ENCODE assay signal across 13 mouse cellular contexts in the genomic region with DNA sequence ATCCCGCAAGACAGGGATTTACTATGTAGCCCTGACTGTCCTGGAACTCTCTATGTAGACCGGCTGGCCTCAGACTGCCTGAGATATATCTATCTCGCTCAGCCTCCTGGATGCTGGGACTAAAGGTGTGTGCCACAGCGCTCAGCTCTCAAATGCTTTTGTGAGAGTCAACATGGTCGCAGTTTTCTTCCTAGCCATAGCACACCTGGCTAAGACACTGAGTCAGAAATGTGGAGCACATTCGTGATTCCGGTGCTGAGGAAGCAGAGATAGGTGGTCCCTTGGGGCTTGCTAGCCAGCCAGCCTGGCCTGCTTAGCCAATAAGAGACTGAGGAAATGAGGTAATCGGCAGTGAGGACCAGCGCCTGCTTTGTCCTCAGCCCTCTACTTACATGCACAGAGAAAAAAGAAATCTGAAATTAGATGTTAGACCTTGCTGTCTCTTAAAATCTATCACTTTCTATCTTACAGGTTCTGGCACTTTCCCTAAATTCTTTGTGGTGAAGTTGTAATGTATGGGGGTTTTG. TPM values are rescaled to one million over a fixed set of nuclear protein-coding genes. Genes with fewer than 3 reads are reported as not detected.
A peak's percentile ranks its signal among the peaks of the same experiment; 100 is the strongest.
DNase-seq lines count a peak whose midpoint lies in the region; ATAC-seq and TF ChIP-seq lines count a peak whose summit lies in the region.
"Had no signal": no experiment of that assay in that cellular context is flagged by ENCODE, and none has a peak within 500 bp of the region (broad histone marks: within the 10 kb centered on the region; RNA-seq: fewer than 3 reads in every experiment).

No protein-coding gene starts in this region.

- 0 out of 2 replicates have a peak, but pooled peaks cover 5% of the 10 kb centered on the region for H3K36me3 ChIP-seq in forebrain, embryonic 12.5 days (replicated peaks)
- peaks cover 8% of the 10 kb centered on the region; the same call in 1 of the 2 replicates for H3K36me3 ChIP-seq in forebrain, embryonic 13.5 days (ENCODE audit: poor library complexity, severe bottlenecking)
- peaks cover 20% of the 10 kb centered on the region for H3K36me3 ChIP-seq in limb, embryonic 10.5 days
- H3K36me3 ChIP-seq in kidney, adult 2 months (ENCODE audit: control insufficient read depth, insufficient read depth, low read length): no peaks in the 10 kb centered on the region
- 0 out of 2 replicates have a peak, but pooled peaks cover 4% of the 10 kb centered on the region for H3K36me3 ChIP-seq in intestine, embryonic 15.5 days
- H3K36me3 ChIP-seq: neural tube, embryonic 12.5 days had no signal

- TF ChIP-seq POLR2A in kidney, adult 2 months (IDR thresholded peaks at IDR 0.05; ENCODE audit: low read depth, low read length): no peak

- WGBS in forebrain, embryonic 12.5 days: 76% methylated on average over 9 of the region's 9 CpGs
- WGBS in forebrain, embryonic 13.5 days: 81% methylated on average over 9 of the region's 9 CpGs
- 79% methylated on average over 9 of the region's 9 CpGs for WGBS in limb, embryonic 10.5 days
- WGBS in kidney, adult 2 months: 78% methylated on average over 9 of the region's 9 CpGs
- WGBS in intestine, embryonic 15.5 days: 70% methylated on average over 9 of the region's 9 CpGs

- H3K4me1 ChIP-seq in forebrain, embryonic 12.5 days: peaks cover 11% of the 10 kb centered on the region
- peaks cover 8% of the 10 kb centered on the region; the same call in 1 of the 2 replicates for H3K4me1 ChIP-seq in forebrain, embryonic 13.5 days
- peaks cover 20% of the 10 kb centered on the region for H3K4me1 ChIP-seq in limb, embryonic 10.5 days
- H3K4me1 ChIP-seq in kidney, adult 2 months (ENCODE audit: control insufficient read depth, insufficient read depth, low read length): peaks cover 2% of the 10 kb centered on the region; the same call in 1 of the 2 replicates
- H3K4me1 ChIP-seq in intestine, embryonic 15.5 days (replicated peaks): no peaks in the 10 kb centered on the region
- H3K4me1 ChIP-seq: embryonic facial prominence, embryonic 13.5 days had no signal

- H3K9me3 ChIP-seq in forebrain, embryonic 12.5 days: no peaks in the 10 kb centered on the region
- H3K9me3 ChIP-seq in forebrain, embryonic 13.5 days (replicated peaks): no peaks in the 10 kb centered on the region
- H3K9me3 ChIP-seq in limb, embryonic 10.5 days (replicated peaks): no peaks in the 10 kb centered on the region
- no peaks in the 10 kb centered on the region for H3K9me3 ChIP-seq in intestine, embryonic 15.5 days
- H3K9me3 ChIP-seq: embryonic facial prominence, embryonic 13.5 days; neural tube, embryonic 12.5 days had no signal

- TF ChIP-seq CTCF in kidney, adult 2 months (conservative IDR thresholded peaks at IDR 0.05; ENCODE audit: insufficient read depth, insufficient read length, low read depth, low read length): no peak

- ATAC-seq in forebrain, embryonic 12.5 days (ENCODE audit: low FRiP score): no peak; the same call in 1 of the 2 replicates
- ATAC-seq in forebrain, embryonic 13.5 days: no peak
- ATAC-seq in intestine, embryonic 15.5 days: no peak

- no peaks in the 10 kb centered on the region for H3K27me3 ChIP-seq in forebrain, embryonic 12.5 days
- H3K27me3 ChIP-seq in forebrain, embryonic 13.5 days: no peaks in the 10 kb centered on the region
- no peaks in the 10 kb centered on the region for H3K27me3 ChIP-seq in limb, embryonic 10.5 days (ENCODE audit: low read depth, poor library complexity, severe bottlenecking)
- no peaks in the 10 kb centered on the region for H3K27me3 ChIP-seq in kidney, adult 2 months (replicated peaks; ENCODE audit: control insufficient read depth, insufficient read depth, low read length)
- no peaks in the 10 kb centered on the region for H3K27me3 ChIP-seq in intestine, embryonic 15.5 days (replicated peaks)
- H3K27me3 ChIP-seq: embryonic facial prominence, embryonic 13.5 days; neural tube, embryonic 12.5 days had no signal

- H3K27ac ChIP-seq in forebrain, embryonic 12.5 days: 0 out of 2 replicates have a peak overlapping the region, but pooled peaks have one; percentile 14
- no peak overlapping the region for H3K27ac ChIP-seq in forebrain, embryonic 13.5 days
- H3K27ac ChIP-seq in limb, embryonic 10.5 days: peak overlapping the region; percentile 61; the same call in 1 of the 2 replicates
- no peak overlapping the region for H3K27ac ChIP-seq in kidney, adult 2 months (ENCODE audit: insufficient read depth, low read depth, low read length)
- H3K27ac ChIP-seq in intestine, embryonic 15.5 days: no peak overlapping the region
- H3K27ac ChIP-seq: embryonic facial prominence, embryonic 13.5 days; neural tube, embryonic 12.5 days had no signal

- no peak overlapping the region for H3K4me2 ChIP-seq in forebrain, embryonic 12.5 days
- H3K4me2 ChIP-seq in forebrain, embryonic 13.5 days: no peak overlapping the region
- H3K4me2 ChIP-seq in intestine, embryonic 15.5 days (replicated peaks): no peak overlapping the region
- H3K4me2 ChIP-seq: embryonic facial prominence, embryonic 13.5 days; neural tube, embryonic 12.5 days had no signal

- H3K4me3 ChIP-seq in forebrain, embryonic 12.5 days (replicated peaks): no peak overlapping the region
- H3K4me3 ChIP-seq in forebrain, embryonic 13.5 days: no peak overlapping the region
- H3K4me3 ChIP-seq in limb, embryonic 10.5 days: no peak overlapping the region
- no peak overlapping the region for H3K4me3 ChIP-seq in kidney, adult 2 months (ENCODE audit: insufficient read depth, low read depth, low read length)
- H3K4me3 ChIP-seq in intestine, embryonic 15.5 days (replicated peaks): no peak overlapping the region
- H3K4me3 ChIP-seq: embryonic facial prominence, embryonic 13.5 days; neural tube, embryonic 12.5 days had no signal

- no peak overlapping the region for H3K9ac ChIP-seq in forebrain, embryonic 12.5 days
- no peak overlapping the region for H3K9ac ChIP-seq in forebrain, embryonic 13.5 days
- H3K9ac ChIP-seq in intestine, embryonic 15.5 days: no peak overlapping the region
- H3K9ac ChIP-seq: embryonic facial prominence, embryonic 13.5 days; neural tube, embryonic 12.5 days had no signal

- DNase-seq in embryo, embryonic 10.5 days (ENCODE audit: low spot score): peak; percentile 40
- no peak for DNase-seq in limb, embryonic 10.5 days (ENCODE audit: low spot score)
- peak; percentile 19 for DNase-seq in neural tube, embryonic 10.5 days (ENCODE audit: extremely low spot score, low spot score)
- no peak for DNase-seq in kidney, adult 2 months
- no peak for DNase-seq in urinary bladder, postnatal 4 days (ENCODE audit: low spot score in 2 of 2)
- DNase-seq: kidney, adult 8-10 months; lung, postnatal 36 days; spleen, adult 18-20 months had no signal

RNA-seq across cellular contexts. Expression of gene B230219D22Rik, which starts 6.8 kb away (rescaled TPM):
- 68.7 and 71.2 TPM in 2 replicates for polyA plus RNA-seq in forebrain, embryonic 12.5 days (2016; fragmentation: Nextera tagmentation; extraction: Ambion mirVana)
- 58.4 and 60.6 TPM in 2 replicates for polyA plus RNA-seq in forebrain, embryonic 13.5 days (2015; fragmentation: Nextera tagmentation; extraction: Ambion mirVana)
- polyA plus RNA-seq in limb, embryonic 10.5 days (2016; fragmentation: Nextera tagmentation; extraction: Ambion mirVana): 55.5 and 65.2 TPM in 2 replicates
- 28.7 and 32.7 TPM in 2 replicates for polyA plus RNA-seq in kidney, adult 2 months (2012; rRNA removed)
- polyA plus RNA-seq in intestine, embryonic 15.5 days (2015; fragmentation: Nextera tagmentation; extraction: Ambion mirVana): 45.2 and 46.2 TPM in 2 replicates

RNA-seq across cellular contexts. Expression of gene Txndc15, which starts 28.3 kb away (rescaled TPM):
- polyA plus RNA-seq in forebrain, embryonic 12.5 days (2016; fragmentation: Nextera tagmentation; extraction: Ambion mirVana): 86.3 and 93.3 TPM in 2 replicates
- 98.2 and 108 TPM in 2 replicates for polyA plus RNA-seq in forebrain, embryonic 13.5 days (2015; fragmentation: Nextera tagmentation; extraction: Ambion mirVana)
- polyA plus RNA-seq in limb, embryonic 10.5 days (2016; fragmentation: Nextera tagmentation; extraction: Ambion mirVana): 65.9 and 76.8 TPM in 2 replicates
- polyA plus RNA-seq in kidney, adult 2 months (2012; rRNA removed): 47.7 and 52.2 TPM in 2 replicates
- 65.8 and 68.9 TPM in 2 replicates for polyA plus RNA-seq in intestine, embryonic 15.5 days (2015; fragmentation: Nextera tagmentation; extraction: Ambion mirVana)

RNA-seq across cellular contexts. Expression of gene Pcbd2, which starts 41.0 kb away (rescaled TPM):
- 23.1 and 25.6 TPM in 2 replicates for polyA plus RNA-seq in forebrain, embryonic 12.5 days (2016; fragmentation: Nextera tagmentation; extraction: Ambion mirVana)
- 24.5 and 25.9 TPM in 2 replicates for polyA plus RNA-seq in forebrain, embryonic 13.5 days (2015; fragmentation: Nextera tagmentation; extraction: Ambion mirVana)
- 43.7 and 44.4 TPM in 2 replicates for polyA plus RNA-seq in limb, embryonic 10.5 days (2016; fragmentation: Nextera tagmentation; extraction: Ambion mirVana)
- polyA plus RNA-seq in kidney, adult 2 months (2012; rRNA removed): 64.0 and 81.4 TPM in 2 replicates
- 68.6 and 71.8 TPM in 2 replicates for polyA plus RNA-seq in intestine, embryonic 15.5 days (2015; fragmentation: Nextera tagmentation; extraction: Ambion mirVana)

RNA-seq across cellular contexts. Expression of gene Ddx46, which starts 51.3 kb away (rescaled TPM):
- polyA plus RNA-seq in forebrain, embryonic 12.5 days (2016; fragmentation: Nextera tagmentation; extraction: Ambion mirVana): 47.4 and 52.4 TPM in 2 replicates
- 36.6 and 38.6 TPM in 2 replicates for polyA plus RNA-seq in forebrain, embryonic 13.5 days (2015; fragmentation: Nextera tagmentation; extraction: Ambion mirVana)
- polyA plus RNA-seq in limb, embryonic 10.5 days (2016; fragmentation: Nextera tagmentation; extraction: Ambion mirVana): 41.5 and 45.6 TPM in 2 replicates
- polyA plus RNA-seq in kidney, adult 2 months (2012; rRNA removed): 12.3 and 13.0 TPM in 2 replicates
- 31.4 and 31.5 TPM in 2 replicates for polyA plus RNA-seq in intestine, embryonic 15.5 days (2015; fragmentation: Nextera tagmentation; extraction: Ambion mirVana)

Comparison
In these comparisons a context has a peak if more than half of its experiments do, and no peak if none do; other contexts are left out.
1. H3K27ac ChIP-seq: peak in forebrain, embryonic 12.5 days (single experiment) and limb, embryonic 10.5 days (single experiment); none in forebrain, embryonic 13.5 days (single experiment), kidney, adult 2 months (single experiment) and intestine, embryonic 15.5 days (single experiment).
2. DNase-seq: peak in embryo, embryonic 10.5 days (single experiment) and neural tube, embryonic 10.5 days (single experiment); none in limb, embryonic 10.5 days (single experiment), kidney, adult 2 months (single experiment) and urinary bladder, postnatal 4 days (0 of 2).